Mouse (Mus musculus) heart, adult 2 months (tissue): ENCODE data around the gene Wfdc15a.

Experiments
- CTCF ChIP-seq: fragments of 200-600 bp; IDR thresholded peaks from 2 replicates; pipeline ENCODE4 v1.8.1; 2022; ENCODE audit warnings: antibody characterized with exemption, mild to moderate bottlenecking, moderate library complexity
- EP300 ChIP-seq: fragments of 200-500 bp; IDR thresholded peaks from 2 replicates; pipeline ENCODE4 v1.6.1; 2011; ENCODE audit warnings: low read depth, low read length, control low read depth; ENCODE audit not compliant: insufficient read depth
- POLR2A ChIP-seq: fragments of 200-500 bp; IDR thresholded peaks from 2 replicates; pipeline ENCODE4 v1.6.1; 2011; ENCODE audit warnings: mild to moderate bottlenecking, low read depth, low read length, control low read depth; ENCODE audit not compliant: insufficient read depth

DNA sequence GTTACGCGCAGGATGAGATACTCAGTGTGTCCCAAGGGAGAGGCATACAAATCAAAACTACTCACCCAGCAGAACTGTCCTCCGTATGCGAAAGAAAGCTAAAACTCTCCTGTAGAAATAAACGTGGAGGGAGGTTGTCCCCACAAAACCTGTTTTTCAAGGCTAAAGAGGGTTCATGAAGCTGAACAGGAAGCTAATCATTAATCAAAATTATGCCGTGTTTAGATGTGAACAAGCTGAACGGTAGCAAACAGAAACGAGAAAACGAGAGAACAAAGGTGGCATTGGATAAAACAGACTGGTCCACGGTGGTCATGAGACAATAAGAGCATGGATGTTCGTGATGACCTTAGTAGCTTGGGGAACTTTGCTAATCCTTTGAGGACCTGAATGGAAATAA is 21.6 kb upstream of the Wfdc15a start, which contains the start of gene Wfdc15b:
- TF ChIP-seq CTCF: no peak
- TF ChIP-seq EP300: no peak
- TF ChIP-seq POLR2A: no peak
